Mouse (Mus musculus) adipocyte (in vitro differentiated cells): Measurements from ENCODE around the gene Pak1ip1.
"Not testable (repeated sequence)": the region's sequence is repeated elsewhere in the genome, so short reads cannot be mapped to it uniquely, and the experiment has no call there.

Experiments used
- DNase-seq: peaks from one replicate; pipeline ENCODE4 v3.0.0-alpha.2; 2016; ENCODE audit warnings: low spot score

The Pak1ip1 gene

GRCm38 (mm10) chr13:41000926-41001639, at the start of gene Pak1ip1:
TSS of gene Pak1ip1 (plus strand) at chr13:41001023.
- DNase-seq: peak; percentile 94

GRCm38 (mm10) chr13:40951386-40951976, 49.3 kb upstream of the Pak1ip1 start:
- DNase-seq: no peak

DNA sequence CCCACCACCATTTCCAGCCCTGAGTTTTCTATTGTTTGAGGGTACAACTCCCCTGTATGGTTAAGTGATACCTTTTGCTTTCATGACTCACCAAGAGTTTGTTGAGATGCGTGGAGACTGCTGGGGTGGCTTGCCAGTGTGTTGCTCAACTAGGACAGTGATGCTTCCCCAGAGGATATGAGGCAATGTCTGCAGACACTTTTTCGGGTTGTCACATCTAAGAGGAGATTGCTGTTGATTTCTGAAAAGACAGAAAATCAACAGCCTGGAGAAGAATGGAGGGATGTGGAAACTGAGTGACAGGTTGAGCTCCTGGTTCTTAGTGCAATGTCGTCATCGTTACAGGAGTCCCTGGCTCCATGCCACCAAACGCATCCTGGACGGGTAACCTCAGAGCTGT, 47.6 kb upstream of the Pak1ip1 start:
- DNase-seq: peak; percentile 77

DNA sequence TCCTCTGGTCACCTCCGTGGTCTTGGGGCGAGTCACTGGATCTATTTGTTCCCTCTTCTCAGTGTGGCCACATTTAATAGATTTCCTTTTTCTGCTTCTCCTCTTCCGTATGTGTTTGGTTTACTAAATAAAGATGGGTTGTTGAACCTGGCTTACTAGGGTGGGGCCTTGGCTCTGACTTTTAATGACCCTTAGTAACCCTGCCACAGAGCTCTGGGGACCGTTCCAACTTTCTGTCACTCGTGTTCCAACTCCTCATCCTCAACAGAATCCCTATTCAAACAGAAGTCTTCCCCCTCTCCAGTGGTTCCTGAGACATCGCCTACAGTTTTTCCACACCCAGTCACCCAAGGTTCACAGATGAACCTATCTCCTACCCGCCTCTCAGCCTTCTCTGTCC, 45.0 kb upstream of the Pak1ip1 start:
- DNase-seq: peak; percentile 19

GRCm38 (mm10) chr13:40967609-40968008, 33.2 kb upstream of the Pak1ip1 start:
- DNase-seq: no peak

- DNase-seq: peak; percentile 76
Observed at GRCm38 (mm10) chr13:40968564-40968963, 32.3 kb upstream of the Pak1ip1 start.

- DNase-seq: no peak
Observed at GRCm38 (mm10) chr13:40969761-40970390, 30.9 kb upstream of the Pak1ip1 start.

DNA sequence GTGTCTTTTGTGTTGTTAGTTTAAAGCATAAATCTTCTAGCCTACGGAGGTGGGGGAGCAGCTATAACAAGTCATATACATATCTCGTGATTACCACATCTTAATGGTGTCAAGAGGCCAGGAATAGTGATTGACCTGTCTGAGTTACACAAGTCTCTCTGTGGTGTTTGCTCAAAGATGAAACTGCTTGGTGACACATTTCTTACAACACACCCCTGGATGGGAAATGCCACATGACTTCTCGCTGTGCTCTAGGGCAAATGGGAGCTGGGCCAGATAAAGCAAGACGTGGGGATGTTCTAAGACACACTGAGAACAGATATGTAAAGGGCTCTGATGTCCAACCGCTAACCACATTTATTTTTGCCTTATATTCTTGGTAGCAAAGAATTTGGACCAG, 29.6 kb upstream of the Pak1ip1 start:
- DNase-seq: peak; percentile 71

GRCm38 (mm10) chr13:40971831-40972230, 29.0 kb upstream of the Pak1ip1 start:
- DNase-seq: no peak

GRCm38 (mm10) chr13:40972976-40973375, 27.8 kb upstream of the Pak1ip1 start:
- DNase-seq: no peak

DNA sequence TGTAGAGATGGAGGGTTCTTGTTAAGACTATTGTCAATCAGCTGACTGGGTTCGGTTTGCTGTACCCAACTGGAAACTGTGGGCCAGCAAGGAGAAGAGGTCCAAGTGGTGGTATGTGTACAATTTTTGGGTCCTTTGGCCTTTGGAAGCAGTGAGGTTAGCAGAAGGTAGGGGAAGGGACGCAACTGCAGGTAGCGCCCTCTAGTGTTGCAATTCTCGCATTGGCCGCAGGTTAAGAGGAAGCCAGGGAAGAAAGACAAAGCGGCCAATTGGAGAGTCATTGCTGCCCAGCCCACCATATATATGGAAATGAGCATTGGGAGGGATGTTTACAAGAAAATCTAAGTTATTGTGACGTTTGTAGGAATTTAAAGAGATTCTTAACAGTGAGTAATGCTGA, 23.2 kb upstream of the Pak1ip1 start:
- DNase-seq: peak; percentile 45

DNA sequence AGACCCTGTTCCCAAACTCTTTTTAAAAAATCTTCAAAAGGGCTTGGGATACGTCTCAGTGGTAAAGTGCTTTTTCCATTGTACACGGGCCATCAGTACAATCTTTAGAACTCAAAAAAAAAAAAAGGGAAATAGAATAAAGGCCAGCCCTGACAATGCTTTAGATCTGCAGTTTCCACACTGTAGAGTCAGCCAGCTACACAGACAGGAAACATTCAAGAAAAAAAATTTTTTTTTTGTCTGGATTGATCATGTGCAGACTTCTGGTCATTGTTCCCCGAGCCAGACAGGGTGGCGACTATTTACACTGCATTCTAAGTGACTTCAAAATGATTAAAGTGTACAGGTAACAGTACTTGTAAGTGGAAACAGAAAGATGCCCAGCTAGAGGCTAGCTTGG, 22.2 kb upstream of the Pak1ip1 start:
- no peak for DNase-seq

- DNase-seq: peak; percentile 76
Observed at GRCm38 (mm10) chr13:40979321-40979720, 21.5 kb upstream of the Pak1ip1 start.

GRCm38 (mm10) chr13:40982759-40983158, 18.1 kb upstream of the Pak1ip1 start:
- peak; percentile 40 for DNase-seq

DNA sequence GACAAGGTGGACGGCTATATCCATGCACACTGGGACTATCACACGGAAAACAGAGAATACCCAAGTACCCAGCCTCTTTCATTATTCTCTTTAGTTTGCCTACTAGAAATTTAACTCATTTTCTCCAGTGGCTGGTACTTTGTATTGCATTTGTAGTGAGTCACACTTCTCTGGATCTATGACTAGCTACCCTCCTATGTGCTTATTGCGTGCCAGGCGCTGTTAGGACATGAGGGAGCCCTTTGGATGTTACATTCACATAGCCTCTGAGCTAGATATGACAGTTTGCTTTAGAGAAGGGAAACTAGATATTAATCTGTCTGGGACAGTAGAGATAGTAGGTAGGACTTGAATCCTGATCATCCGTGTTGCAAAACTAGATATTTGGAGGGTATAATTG, 14.7 kb upstream of the Pak1ip1 start:
- DNase-seq: no peak

DNA sequence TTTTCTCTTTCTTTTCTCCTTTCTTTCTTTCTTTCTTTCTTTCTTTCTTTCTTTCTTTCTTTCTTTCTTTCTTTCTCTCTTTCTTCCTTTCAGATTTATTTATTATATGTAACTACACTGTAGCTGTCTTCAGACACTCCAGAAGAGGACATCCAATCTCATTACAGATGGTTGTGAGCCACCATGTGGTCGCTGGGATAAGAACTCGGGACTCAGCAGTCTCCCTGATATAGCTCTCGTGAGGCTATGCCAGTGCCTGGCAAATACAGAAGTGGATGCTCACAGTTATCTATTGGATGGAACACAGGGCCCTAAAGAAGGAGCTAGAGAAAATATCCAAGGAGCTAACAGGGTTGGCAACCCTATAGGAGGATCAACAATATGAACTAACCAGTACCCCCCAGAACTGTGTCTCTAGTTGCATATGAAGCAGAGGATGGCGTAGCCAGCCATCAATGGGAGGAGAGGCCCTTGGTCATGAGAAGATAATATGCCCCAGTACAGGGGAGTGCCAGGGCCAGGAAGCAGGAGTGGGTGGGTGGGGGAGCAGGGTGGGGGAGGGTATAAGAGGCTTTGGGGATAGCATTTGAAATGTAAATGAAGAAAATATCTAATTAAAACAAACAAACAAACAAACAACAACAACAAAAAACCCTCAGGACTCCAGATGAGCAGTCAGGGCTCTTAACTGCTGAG, 13.1 kb upstream of the Pak1ip1 start:
- not testable (repeated sequence) for DNase-seq

- DNase-seq: peak; percentile 54
Observed at GRCm38 (mm10) chr13:40988418-40988817, 12.4 kb upstream of the Pak1ip1 start.

GRCm38 (mm10) chr13:40994487-40995263, 6.1 kb upstream of the Pak1ip1 start:
- no peak for DNase-seq

- not testable (repeated sequence) for DNase-seq
Observed at GRCm38 (mm10) chr13:40998537-40998936, 2.3 kb upstream of the Pak1ip1 start.

GRCm38 (mm10) chr13:41000140-41000925, 490 bp upstream of the Pak1ip1 start:
- peak; percentile 71 for DNase-seq

GRCm38 (mm10) chr13:41002001-41002400, 1.2 kb downstream of the Pak1ip1 start:
- no peak for DNase-seq
